ENCODE assay signal across 13 mouse cellular contexts in genomic region chr17:49855785-49856184, GRCm38 (mm10).
DNase-seq lines count a peak whose midpoint lies in the region; ATAC-seq lines count a peak whose summit lies in the region.
"Had no signal": no experiment of that assay in that cellular context is flagged by ENCODE, and none has a peak within 500 bp of the region (broad histone marks: within the 10 kb centered on the region; RNA-seq: fewer than 3 reads in every experiment).

No protein-coding gene starts in this region.

- no peaks in the 10 kb centered on the region for H3K4me1 ChIP-seq in kidney, embryonic 14.5 days (ENCODE audit: control insufficient read depth, insufficient read depth, low read length)
- peaks cover 4% of the 10 kb centered on the region; the same call in 1 of the 2 replicates for H3K4me1 ChIP-seq in neural tube, embryonic 12.5 days
- H3K4me1 ChIP-seq in hindbrain, embryonic 13.5 days (replicated peaks): peaks cover 14% of the 10 kb centered on the region
- no peaks in the 10 kb centered on the region for H3K4me1 ChIP-seq in neural tube, embryonic 14.5 days (ENCODE audit: control insufficient read depth, insufficient read depth, low read length)

- no peak overlapping the region for H3K4me2 ChIP-seq in kidney, embryonic 14.5 days (replicated peaks; ENCODE audit: low read depth, low read length)
- H3K4me2 ChIP-seq in neural tube, embryonic 12.5 days (replicated peaks): no peak overlapping the region
- H3K4me2 ChIP-seq in hindbrain, embryonic 13.5 days: no peak overlapping the region
- no peak overlapping the region for H3K4me2 ChIP-seq in neural tube, embryonic 14.5 days (ENCODE audit: low read depth, low read length)
- H3K4me2 ChIP-seq: heart, embryonic 13.5 days had no signal

- H3K4me3 ChIP-seq in kidney, embryonic 14.5 days (ENCODE audit: low read length): no peak overlapping the region
- H3K4me3 ChIP-seq in neural tube, embryonic 12.5 days: no peak overlapping the region
- H3K4me3 ChIP-seq in hindbrain, embryonic 13.5 days: no peak overlapping the region
- H3K4me3 ChIP-seq in neural tube, embryonic 14.5 days (ENCODE audit: low read depth, low read length): no peak overlapping the region
- H3K4me3 ChIP-seq: heart, embryonic 13.5 days had no signal

- no peak overlapping the region for H3K9ac ChIP-seq in kidney, embryonic 14.5 days (ENCODE audit: low read depth, low read length)
- no peak overlapping the region for H3K9ac ChIP-seq in neural tube, embryonic 12.5 days
- peak overlapping the region; percentile 31; the same call in 1 of the 2 replicates for H3K9ac ChIP-seq in hindbrain, embryonic 13.5 days
- H3K9ac ChIP-seq in neural tube, embryonic 14.5 days (replicated peaks; ENCODE audit: low read depth, low read length): no peak overlapping the region
- H3K9ac ChIP-seq: heart, embryonic 13.5 days; liver, postnatal 0 days had no signal

- no peaks in the 10 kb centered on the region for H3K27me3 ChIP-seq in kidney, embryonic 14.5 days (ENCODE audit: control insufficient read depth, insufficient read depth, low read length)
- no peaks in the 10 kb centered on the region for H3K27me3 ChIP-seq in neural tube, embryonic 12.5 days (replicated peaks)
- no peaks in the 10 kb centered on the region for H3K27me3 ChIP-seq in hindbrain, embryonic 13.5 days
- H3K27me3 ChIP-seq in neural tube, embryonic 14.5 days (ENCODE audit: control insufficient read depth, insufficient read depth, low read length): no peaks in the 10 kb centered on the region
- H3K27me3 ChIP-seq: heart, embryonic 13.5 days had no signal

- ATAC-seq in kidney, embryonic 14.5 days (ENCODE audit: low FRiP score, low TSS enrichment): 0 out of 2 replicates have a peak, but pooled peaks have one; percentile 32
- ATAC-seq in neural tube, embryonic 12.5 days (ENCODE audit: low FRiP score, low read depth): peak; percentile 66; the same call in 1 of the 2 replicates
- peak; percentile 66 for ATAC-seq in hindbrain, embryonic 13.5 days (ENCODE audit: low FRiP score)
- peak; percentile 72 for ATAC-seq in neural tube, embryonic 14.5 days (ENCODE audit: low read depth)
- ATAC-seq: liver, postnatal 0 days had no signal

- 27% methylated on average over 4 of the region's 4 CpGs for WGBS in kidney, embryonic 14.5 days
- 37% methylated on average over 4 of the region's 4 CpGs for WGBS in neural tube, embryonic 12.5 days
- 19% methylated on average over 4 of the region's 4 CpGs for WGBS in hindbrain, embryonic 13.5 days
- 32% methylated on average over 4 of the region's 4 CpGs for WGBS in neural tube, embryonic 14.5 days

- no peaks in the 10 kb centered on the region for H3K36me3 ChIP-seq in kidney, embryonic 14.5 days (ENCODE audit: control insufficient read depth, insufficient read depth, low read length)
- H3K36me3 ChIP-seq in neural tube, embryonic 12.5 days: no peaks in the 10 kb centered on the region
- H3K36me3 ChIP-seq in hindbrain, embryonic 13.5 days: no peaks in the 10 kb centered on the region
- no peaks in the 10 kb centered on the region for H3K36me3 ChIP-seq in neural tube, embryonic 14.5 days (ENCODE audit: control insufficient read depth, insufficient read depth, low read length)
- H3K36me3 ChIP-seq: heart, embryonic 13.5 days had no signal

- H3K9me3 ChIP-seq in kidney, embryonic 14.5 days (ENCODE audit: control insufficient read depth, low read length): no peaks in the 10 kb centered on the region
- H3K9me3 ChIP-seq in neural tube, embryonic 12.5 days: no peaks in the 10 kb centered on the region
- no peaks in the 10 kb centered on the region for H3K9me3 ChIP-seq in hindbrain, embryonic 13.5 days
- no peaks in the 10 kb centered on the region for H3K9me3 ChIP-seq in neural tube, embryonic 14.5 days (ENCODE audit: control insufficient read depth, low read length)
- H3K9me3 ChIP-seq: heart, embryonic 13.5 days had no signal

- H3K27ac ChIP-seq in kidney, embryonic 14.5 days (ENCODE audit: low read depth, low read length): no peak overlapping the region
- H3K27ac ChIP-seq in neural tube, embryonic 12.5 days: no peak overlapping the region
- peak overlapping the region; percentile 80 for H3K27ac ChIP-seq in hindbrain, embryonic 13.5 days
- H3K27ac ChIP-seq in neural tube, embryonic 14.5 days (ENCODE audit: low read depth, low read length): peak overlapping the region; percentile 52; the same call in 1 of the 2 replicates
- H3K27ac ChIP-seq: heart, embryonic 13.5 days had no signal

- DNase-seq in kidney, postnatal 36 days: no peak
- DNase-seq in neural tube, embryonic 10.5 days (ENCODE audit: extremely low spot score, low spot score): no peak
- DNase-seq in spleen, postnatal 4 days (ENCODE audit: low spot score in 2 of 2): no peak
- DNase-seq in adrenal gland, postnatal 25 days: no peak
- DNase-seq: cerebellum, adult 9-10 months; gastrocnemius, postnatal 36 days; liver, postnatal 0 days; thymus, postnatal 36 days had no signal

Comparison
In these comparisons a context has a peak if more than half of its experiments do, and no peak if none do; other contexts are left out.
1. H3K27ac ChIP-seq: peak in hindbrain, embryonic 13.5 days (single experiment) and neural tube, embryonic 14.5 days (single experiment); none in kidney, embryonic 14.5 days (single experiment) and neural tube, embryonic 12.5 days (single experiment).
2. Peak in every context shown above with its lines, with median percentiles within 50 percentile points of each other: ATAC-seq.